Mouse (Mus musculus) frontal cortex, postnatal 25 days (tissue): ENCODE results near the gene Cops6.

Source experiments
- DNase-seq, 2 experiments: peaks; one replicate each; pipeline ENCODE4 v3.0.0; 2022; ENCODE audit warnings: low spot score in 2 of 2

The Cops6 gene

DNA sequence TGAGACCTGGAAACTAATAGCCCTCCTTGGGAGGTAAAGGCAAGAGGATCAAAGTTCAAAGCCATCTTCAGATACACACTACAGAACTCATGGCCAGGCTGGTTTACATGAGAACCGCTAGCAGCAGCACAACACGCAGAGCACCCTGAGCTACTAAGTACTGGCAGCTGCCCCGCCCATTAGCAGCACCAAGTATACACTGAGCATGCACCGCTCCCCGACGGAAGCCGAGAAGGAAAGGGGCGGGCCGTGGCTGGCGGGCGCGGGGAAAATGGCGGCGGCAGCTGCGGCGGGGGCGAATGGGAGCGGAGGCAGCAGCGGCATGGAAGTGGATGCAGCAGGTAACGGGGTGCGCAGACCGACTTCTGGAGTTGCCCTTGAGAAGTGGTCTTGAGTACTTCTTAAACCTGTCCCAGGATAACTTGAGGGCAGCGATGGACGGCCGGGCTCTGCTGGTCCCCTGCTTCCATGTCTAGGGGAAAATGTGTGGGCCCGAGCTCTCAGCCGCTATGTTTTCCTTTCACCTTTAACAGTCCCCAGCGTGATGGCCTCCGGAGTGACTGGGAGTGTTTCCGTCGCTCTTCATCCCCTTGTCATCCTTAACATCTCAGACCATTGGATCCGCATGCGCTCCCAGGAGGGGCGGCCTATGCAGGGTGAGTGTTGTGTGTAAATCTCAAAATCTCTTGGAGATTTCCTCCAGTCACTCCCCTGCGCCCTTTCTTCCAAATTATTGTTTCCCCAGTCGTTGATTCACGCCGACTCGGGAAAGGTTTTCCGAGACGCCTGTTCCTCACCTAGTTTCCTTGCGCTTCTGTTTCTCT, at the start of gene Cops6:
Gene Cops6 (plus strand): TSS at position 230 of the 824 bp plus-strand sequence.
- DNase-seq, result peak; percentile 88 to 91

DNA sequence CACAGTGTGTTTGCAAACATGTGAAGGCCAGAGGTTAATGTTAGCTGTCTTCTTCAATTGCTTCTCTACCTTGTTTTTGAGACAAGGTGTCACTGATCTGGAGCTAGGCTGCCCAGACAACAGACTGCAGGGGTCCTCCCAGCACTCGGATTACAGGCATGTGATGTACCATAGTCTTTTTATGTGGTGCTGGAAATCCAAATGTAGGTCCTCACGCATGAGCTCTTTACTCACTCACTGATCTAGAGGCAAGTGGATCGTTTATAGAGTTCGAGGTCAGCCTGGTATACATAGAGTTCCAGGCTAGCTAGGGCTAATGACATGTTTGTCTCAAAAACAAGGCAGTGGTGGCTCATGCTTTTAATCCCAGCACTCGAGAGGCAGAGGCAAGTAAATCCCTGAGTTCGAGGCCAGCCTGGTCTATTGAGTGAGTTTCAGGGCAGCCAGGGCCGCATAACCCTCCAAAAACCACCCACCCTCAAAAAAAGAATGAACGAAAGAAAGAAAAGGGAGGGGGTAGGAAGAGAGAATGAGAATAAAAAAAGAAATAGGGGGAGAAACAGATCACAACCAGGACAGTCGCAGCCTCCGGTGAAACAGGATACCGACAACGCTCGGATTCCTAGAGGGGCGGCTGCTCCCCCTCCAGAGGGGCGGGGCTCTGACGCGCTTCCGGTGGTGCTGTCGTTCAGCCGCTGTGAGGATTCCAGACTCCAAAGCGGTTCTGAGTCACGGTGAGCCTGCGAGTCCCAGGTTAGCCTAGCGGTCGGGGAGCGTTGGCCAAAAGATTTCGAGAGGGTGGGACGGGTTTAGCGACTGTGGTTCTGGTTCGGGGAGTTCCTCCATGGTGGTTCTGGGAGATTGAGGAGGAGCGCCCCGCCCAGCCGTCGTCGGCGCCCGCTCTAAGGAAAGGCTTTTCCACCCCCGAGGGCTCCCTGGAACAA, 44.3 kb upstream of the Cops6 start, which contains the start of gene Zscan21:
Gene Zscan21 (plus strand): TSS at position 649 of the 944 bp plus-strand sequence.
- DNase-seq, result peak; percentile 76 to 81

DNA sequence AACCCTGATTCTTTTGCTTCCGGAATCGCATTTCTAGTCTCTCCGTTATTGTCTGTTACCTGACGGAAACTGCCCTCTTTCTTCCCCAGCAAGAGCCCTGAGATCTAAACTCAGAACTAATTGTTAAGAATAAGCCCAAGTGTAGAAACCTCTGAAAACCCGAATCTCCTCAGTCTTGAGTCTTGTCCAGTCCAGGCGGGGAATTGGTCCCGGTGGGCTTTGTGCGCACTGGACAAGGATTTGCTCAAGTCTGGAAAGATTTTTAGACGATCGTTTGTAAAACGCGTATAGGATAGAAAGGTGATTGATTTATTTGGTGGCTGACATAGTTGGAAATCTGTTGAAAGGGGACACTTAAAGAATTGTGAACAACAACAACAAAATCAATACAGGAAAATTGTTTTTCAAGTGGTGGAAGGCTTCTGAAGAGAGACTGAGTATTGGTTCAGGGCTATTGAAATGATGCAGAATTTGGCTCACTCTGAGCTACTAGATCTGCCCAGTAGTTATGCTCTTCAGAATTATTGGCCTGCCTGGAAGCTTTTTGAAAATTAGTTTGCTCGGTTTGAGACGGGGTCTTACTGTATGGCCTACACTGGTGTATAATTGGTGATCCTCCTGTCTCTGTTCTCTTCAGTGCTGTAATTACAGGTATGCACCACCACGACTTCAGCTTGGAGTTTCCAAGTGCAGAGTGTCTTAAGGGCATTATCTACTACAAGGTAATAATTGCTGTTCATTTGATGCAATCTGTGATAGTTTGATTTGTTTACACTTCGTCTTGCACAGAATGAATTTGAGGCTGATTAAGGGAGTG, 43.5 kb upstream of the Cops6 start:
- no peak for DNase-seq

DNA sequence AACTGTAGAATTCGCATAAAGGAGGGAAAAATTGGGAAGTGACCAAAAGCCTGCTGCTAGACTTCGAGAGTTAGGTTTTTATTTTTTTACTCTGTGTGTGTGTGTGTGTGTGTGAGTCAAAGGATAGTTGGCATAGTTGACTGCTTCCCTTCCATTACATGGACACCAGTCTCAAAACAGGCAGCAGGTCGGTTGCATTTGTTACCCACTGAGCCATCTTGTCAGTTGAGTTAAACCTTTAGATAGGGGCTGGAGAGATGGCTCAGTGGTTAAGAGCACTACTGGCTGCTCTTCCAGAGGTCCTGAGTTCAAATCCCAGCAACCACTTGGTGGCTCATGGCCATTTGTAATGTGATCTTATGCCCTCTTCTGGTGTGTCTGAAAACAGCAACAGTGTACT, 42.8 kb upstream of the Cops6 start:
- no peak for DNase-seq

DNA sequence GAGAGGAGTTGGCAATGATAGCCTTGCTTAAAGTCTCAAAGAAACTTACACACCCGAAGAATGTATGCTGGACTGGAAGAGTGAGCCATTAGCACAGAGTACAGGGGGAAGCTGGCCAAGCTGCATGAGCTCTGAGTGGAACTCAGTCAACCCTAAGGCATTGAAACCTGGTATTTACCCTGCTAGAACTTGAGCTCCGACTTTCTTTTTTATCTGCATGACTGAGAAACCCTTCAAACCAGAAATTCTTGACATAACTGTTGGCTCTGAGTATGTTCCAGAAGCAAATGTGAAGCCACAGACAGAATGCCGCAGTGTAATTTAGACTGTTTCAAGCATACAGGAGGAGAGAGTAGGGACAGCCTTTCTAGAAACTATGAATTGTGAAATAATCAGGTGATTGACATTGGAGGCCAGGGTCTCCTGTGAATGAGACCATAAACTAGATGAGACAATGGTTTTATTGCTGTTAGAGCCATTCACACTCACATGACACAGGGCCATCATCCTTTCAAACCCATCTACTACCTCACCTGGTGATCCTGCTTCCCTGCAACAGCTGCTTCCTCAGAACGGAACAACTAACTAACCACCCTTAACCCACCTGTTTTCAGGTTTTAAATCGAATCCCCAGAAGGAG, 28.3 kb upstream of the Cops6 start:
- no peak for DNase-seq

DNA sequence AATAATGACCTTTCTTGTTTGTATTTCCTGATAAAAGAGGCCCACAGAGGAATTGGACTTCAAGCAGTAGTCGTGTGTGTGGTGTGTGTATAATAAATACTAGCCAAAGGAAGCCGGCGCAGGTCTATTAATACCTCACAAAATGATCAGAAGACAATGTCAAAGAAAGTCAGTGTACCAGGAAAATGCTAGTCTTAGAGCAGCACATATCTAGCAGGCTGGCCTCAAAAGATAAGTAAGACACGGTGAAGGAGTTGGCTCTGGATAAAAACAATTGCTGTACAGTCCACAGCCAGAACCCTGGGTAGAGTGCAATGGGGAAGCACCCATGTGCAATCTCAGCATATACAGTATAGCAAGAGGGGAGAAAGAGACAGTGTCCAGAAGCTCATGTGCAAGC, 23.6 kb upstream of the Cops6 start:
- DNase-seq, result no peak

DNA sequence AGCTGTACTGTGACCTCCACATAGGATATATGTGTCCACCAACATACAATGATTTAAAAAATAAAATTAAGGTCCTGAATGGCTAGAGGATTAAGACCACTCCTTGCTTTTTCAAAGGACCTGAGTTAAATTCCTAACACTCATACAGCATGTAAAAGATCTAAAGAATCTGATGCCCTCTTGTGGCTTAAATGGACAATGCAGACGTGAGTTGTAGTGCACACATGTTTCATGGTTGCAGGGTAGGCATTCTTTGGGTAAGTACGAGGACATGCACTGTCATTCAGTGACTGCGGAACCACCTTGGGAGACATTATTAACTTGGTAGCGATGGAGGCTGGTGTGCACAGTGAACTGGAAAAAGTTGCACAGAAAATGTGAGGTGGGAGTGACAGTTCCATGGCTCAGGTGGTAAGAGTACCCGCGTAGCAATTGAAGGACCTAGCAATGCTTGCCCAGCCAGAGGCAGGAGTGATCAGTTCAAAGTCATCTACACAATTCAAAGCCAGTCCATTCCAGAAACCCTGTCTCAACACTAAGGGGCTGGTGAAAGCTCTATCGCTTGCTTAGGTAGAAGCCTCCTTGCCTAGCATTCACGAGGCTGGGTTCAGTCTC, 22.8 kb upstream of the Cops6 start:
- DNase-seq, result no peak

DNA sequence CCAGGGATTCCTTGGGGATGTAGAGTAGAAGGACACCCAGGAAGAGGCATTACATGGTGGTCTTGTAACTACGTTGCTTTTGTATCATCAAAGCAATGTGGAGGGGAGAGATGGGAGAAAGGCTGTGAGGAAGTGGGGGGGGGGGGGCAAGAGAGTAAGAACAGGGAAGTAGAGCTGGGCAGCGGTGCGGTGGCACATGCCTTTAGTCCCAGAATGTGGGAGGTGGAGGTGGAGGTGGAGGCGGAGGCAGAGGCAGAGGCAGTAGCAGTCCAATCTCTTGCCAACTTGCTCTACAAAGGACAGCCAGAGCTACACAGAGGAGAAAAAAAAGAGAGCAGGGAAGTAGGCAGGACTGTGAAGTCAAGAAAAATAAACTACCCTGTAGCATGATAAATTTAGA, 22.3 kb upstream of the Cops6 start:
- DNase-seq, result no peak

DNA sequence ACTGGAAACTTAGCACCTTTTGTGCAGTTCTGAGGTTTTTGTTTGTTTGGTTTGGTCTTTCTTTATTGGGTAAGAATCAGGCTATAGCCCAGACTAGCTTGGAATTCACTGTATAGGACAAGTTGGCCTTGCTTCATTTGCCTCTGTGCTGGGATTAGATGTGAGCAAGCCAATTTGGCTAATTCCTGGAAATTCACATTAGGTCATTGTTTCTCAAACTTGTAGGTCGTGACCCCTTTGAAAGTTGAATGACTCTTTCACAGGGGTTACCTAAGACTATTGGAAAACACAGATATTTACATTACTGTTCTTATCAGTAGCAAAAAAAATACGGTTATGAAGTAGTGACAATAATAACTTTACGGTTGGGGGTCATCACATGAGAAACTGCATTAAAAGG, 6.5 kb upstream of the Cops6 start:
- no peak for DNase-seq

DNA sequence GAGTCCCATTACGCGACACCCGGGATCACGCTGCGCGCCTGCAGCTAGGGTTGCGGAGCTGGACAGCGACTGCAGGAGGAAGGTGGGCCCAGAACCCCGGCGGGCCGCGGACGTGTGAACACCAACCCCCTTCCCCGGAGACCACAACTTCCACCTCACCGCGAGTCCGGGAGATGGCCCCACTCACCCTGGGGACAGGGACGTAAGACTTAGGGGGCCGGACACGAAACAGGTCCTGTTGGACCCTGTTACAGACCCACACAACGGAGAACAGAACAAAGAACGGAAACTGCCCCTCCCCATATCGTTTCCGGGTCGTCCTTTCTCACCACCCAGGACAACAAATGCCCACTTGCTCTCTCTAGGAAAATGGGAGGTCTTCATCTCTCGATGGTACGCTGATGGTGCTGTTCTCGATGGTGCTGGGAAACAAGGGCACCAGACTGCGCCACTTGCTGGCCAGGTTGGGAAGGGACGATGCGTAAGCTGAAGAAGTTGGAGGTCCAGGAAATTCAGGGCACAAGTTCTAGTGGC, 5.4 kb upstream of the Cops6 start, which contains the start of gene Zfp113:
Gene Zfp113 (minus strand): TSS at position 302 of the 534 bp plus-strand sequence.
- peak; percentile 56 to 83 for DNase-seq

DNA sequence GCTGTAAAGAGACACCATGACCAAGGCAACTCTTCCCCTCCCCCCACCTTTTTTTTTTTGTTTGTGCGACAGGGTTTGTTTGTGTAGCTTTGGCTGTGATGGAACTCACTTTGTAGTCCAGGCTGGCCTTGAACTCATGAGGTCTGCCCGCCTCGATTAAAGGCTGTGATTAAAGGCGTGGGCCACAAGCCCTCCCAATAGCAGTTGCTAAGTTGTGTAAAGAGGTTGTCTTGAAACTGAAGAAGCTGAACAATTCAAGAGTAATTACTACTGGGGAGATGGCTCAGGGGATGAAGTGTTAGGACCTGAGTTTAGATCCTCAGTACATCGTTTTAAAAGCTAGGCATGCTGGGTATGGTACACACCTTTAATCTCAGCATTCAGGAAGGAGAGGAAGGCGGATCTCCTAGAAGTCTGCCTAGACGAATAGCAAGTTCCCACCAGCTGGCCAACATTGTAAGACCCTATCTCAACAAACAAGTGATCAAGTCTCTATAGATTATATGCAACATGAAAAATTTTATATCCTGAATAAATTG, 578 bp upstream of the Cops6 start:
- DNase-seq, result no peak

DNA sequence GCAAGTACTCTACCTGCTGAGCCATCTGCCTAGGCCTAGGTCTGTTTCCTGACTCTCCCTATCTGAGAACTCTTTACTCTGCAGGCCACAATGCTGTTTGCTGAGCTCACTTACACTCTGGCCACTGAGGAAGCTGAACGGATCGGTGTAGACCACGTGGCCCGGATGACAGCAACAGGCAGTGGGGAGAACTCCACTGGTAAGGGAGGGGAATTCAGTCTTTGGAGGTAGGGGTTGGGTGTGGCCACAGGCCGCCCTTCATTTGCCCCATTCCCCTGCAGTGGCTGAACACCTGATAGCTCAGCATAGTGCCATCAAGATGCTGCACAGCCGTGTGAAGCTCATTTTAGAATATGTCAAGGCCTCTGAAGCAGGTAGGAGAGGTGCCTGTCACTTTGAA, 2.2 kb downstream of the Cops6 start:
- no peak for DNase-seq

DNA sequence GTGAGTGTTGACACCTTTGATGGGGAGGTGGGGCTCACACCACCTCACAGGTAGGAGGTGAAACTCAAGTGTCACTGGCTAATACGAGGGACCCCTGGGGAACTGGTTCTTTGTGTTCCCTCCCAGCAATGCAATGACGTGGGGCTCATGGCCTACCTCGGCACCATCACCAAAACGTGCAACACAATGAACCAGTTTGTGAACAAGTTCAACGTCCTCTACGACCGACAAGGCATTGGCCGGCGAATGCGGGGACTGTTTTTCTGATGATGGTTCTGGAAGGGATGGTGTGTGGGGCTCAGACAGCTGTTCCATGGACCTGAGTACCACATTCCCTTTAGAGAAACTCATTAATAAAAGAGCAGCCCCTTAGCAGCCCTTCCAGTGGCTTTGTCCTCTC, 2.7 kb downstream of the Cops6 start:
- no peak for DNase-seq

DNA sequence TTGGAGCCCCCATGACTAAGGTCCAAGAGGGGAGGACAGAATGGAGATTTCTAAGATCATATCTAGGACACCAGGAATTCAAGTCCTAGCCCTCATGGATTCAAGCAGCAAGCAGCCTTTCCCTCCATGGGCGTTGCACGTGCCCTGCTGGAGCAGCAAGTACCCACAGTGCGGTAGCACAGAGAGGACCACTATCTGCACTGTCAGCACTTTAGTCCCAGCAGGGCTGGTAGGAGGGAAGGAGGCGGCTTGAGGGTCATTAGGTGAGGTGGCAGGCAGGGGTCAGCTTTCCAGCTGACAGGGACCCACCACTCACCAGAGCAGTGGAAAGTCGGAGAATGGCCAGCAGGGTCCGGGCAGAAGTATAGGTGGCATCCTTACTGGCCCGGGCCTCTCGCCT, 4.7 kb downstream of the Cops6 start:
- DNase-seq, result no peak

DNA sequence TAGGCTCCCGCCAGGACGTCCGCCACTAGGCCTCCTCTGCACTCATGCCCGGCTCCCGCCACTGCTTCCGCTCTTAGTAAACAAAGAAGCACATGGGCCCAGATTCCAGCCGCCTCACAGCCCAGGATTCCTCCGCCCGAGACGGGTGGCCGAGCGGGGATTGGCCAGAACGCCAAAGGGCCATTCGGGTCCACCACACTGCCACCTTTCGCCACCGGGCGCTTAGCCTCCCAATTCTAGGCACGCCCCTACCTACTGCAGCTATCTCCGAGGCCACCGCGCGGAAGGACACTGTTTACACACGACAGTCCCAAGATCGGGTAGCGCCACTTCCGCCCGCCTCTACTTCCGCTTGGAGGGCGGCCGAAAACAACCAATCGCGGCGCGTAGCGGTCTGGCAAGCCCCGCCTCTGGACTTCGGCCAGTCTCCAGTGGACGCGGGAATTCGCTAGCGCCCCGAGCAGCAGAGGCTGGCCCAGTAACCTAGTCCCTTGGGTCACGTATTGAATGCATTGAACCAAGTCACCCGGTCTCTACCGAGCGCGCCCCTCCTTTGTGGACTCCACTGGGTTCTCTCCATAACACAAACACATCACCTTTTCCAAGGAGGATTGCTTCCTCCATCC, 10.2 kb downstream of the Cops6 start:
- peak; percentile 89 to 91 for DNase-seq

DNA sequence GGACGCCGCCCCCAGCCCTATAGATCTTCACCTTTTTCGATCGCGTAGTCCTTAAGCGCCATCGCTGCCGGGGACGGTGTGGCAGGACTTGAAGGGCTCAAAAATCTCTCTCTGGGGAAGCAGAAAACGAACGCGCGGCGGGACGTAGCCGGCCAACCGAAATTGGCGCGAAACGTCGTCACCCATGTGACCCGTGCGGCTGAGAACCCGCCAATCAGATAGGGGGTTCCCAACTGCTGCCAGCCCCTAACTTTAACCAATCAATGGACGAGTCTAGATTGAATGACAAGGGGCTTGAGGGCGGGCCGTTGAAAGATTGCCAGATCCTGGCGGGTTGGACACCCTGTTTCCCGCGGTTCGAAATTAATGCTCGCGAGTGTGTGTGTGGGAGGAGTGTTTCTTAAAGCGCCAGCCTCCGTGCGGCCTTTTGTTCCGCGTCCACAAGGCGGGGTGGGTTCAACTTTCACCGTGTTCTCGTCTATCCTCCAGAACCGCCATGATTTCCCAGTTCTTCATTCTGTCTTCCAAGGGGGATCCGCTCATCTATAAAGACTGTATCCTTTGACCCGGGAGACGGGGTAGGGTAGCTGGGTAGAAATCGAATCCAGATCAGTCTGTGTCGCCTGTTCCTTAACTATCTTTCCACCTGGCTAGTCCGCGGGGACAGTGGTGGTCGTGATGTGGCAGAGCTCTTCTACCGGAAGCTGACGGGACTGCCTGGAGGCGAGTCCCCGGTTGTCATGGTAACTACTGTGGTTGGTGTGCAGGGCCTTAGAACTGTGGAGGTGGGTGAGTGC, 11.0 kb downstream of the Cops6 start, which contains the start of the genes Ap4m1 and Mcm7:
Gene Ap4m1 (plus strand): TSS at position 308 of the 797 bp plus-strand sequence.
Gene Mcm7 (minus strand): TSS at position 728 of the 797 bp plus-strand sequence.
- peak; percentile 94 to 97 for DNase-seq

DNA sequence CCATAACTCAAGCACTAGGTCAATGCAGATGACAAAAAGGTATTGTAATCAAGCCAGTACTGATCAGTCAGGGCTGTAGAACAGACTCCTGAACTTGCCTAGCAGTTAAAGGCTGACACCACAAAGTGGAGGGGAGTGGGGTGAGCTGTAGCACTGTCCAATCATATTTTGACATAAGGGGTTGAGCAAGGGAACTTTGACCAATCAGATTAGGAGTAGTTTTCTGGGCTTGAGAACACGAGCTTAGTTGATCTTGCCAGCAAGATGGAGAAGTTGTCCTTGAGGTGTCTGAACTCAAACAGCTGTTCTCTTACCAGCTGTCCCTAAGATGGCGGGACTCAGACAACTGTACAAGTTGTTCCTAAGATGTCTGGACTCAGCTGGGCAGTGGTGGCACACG, 12.3 kb downstream of the Cops6 start:
- DNase-seq, result no peak

DNA sequence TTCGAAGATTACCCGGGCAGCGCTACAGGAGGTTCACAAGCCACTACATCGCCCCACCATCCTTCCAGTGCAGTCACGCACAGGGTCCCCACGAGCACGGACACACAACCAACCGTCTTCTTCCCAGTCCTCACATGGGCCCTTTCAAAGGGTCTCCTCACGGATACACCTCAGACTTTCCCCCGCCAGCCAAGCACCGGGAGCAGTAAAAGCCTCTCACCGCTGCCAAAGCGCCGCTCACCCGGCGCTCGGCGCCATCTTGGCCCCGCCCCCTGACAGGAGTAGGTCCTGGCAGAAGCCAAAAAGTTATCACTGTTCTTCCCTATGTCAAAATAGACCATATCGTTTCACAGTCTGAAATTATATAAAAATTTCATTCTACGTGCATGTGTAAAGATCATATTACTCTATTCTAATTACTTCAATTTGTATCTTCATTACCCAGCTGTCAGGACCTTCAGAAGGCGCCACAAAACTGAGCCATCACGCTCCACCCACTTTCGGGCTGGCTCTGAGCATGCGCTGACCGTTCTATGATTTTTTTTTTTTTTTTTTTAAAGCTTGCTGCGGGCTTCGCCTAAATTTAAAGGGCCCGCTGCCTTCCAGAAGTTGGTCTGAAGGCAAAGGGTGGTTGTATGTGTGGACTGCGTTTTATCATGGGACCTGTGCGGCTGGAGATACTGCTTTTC, 26.2 kb downstream of the Cops6 start, which contains the start of the genes Taf6 and Cnpy4:
Gene Taf6 (minus strand): TSS at position 502 of the 689 bp plus-strand sequence.
Gene Cnpy4 (plus strand): TSS at position 536 of the 689 bp plus-strand sequence.
- DNase-seq, result peak; percentile 57 to 65
